Mouse (Mus musculus): Measurements from ENCODE around the gene Trpm1.

DNA sequence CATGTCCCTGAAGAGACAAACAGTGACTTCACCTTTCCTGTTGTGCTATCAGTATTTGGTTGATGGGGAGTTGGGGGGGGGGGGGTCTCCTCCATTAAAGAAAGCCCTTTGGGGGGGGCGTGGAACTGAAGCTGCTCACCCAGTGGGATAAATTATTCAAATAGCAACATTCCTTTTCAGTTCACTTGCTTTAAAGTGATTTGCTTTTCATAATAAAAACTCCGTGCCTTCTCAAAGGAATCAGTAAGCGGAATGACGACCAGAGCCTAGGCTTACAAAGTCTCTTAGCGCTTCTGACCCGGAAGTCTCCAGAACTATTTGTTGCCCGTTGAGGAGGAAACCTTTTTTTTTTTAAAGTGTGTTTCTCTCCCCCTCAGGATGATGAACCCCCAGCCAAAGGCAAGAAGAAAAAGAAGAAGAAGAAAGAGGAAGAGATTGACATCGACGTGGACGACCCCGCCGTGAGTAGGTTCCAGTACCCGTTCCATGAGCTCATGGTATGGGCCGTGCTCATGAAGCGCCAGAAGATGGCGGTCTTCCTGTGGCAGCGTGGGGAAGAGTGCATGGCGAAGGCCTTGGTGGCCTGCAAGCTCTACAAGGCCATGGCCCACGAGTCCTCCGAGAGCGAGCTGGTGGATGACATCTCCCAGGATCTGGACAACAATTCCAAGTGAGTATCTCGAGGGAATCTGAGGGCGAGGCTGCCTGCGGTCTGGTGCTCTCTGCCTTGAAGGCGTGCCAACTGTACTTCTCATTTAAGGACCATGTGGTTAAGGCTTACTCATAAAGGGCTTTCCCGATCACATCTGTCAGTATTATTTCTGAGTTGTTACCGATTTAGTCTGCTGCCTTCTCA lies 72.9 kb downstream of the Trpm1 start:
- no peak for TF ChIP-seq CTCF (IDR thresholded peaks at IDR 0.05; ENCODE audit: control insufficient read depth, insufficient read depth, low read length)
- no peak for TF ChIP-seq POLR2A (IDR thresholded peaks at IDR 0.05; ENCODE audit: borderline replicate concordance, control insufficient read depth, low read depth, low read length)

All from bone marrow, adult 2 months (tissue).